Mouse (Mus musculus): ENCODE measurements around the gene Klf7. TPM values are rescaled to one million over a fixed set of nuclear protein-coding genes. Genes with fewer than 3 reads are reported as not detected.
A peak's percentile ranks its signal among the peaks of the same experiment; 100 is the strongest.

Klf7 gene
- polyA plus RNA-seq, 1 experiment from 2014 or later, result 126 TPM

DNA sequence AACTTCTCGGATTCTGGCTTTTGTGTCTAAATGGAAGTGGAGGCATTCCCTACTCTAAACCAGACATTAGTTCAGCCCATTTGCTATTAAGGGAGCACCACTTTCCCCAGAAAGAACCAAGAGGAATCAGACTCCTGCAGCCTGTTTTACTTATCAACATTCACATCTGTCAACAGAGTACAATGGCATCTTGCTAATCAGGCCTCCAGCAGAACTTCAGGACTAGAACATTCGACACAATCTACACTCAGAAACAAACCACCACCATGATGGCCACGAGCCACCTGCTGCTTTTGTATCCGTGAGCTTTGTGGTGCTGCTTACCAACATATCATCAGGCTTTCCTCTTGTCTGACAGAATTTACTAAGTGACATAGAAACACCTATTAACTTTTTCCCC, 23.3 kb downstream of the Klf7 start:
- no peak overlapping the region for H3K27ac ChIP-seq (replicated peaks)

DNA sequence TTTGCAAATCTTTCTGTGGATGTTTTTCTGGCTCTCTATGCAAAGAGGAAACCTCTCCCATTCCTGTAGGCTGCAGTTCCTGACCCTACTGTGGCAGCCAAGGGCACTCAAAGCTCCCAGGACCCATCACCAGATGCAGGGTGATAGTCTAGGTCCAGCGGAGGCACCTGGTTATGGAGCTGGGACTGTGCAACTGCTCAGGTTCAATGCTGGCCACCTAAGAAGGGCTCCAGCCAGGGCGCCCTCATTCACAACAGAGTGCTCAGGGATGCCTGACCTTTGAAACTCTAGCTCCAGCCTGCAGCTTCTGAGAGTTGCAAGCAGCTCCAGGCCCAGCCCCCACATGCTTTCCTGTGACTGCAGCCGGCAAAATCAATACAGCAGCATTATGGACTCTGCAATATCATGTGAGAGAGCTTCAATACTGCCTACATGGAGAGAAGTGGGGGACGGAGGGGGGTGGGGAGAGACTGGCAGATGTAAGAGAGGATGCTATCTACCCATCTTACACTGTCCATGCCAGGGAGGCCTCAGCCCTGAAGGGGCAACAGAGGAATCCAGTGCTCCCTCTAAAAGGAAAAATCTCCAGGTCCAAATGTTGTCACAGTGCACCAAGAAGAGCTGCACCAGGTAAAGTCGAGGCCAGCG, 24.3 kb downstream of the Klf7 start:
- no peak overlapping the region for H3K4me2 ChIP-seq (replicated peaks)
- H3K9ac ChIP-seq (replicated peaks), result no peak overlapping the region
- peak; percentile 32; the same call in 1 of the 2 replicates for ATAC-seq (replicated peaks)
- H3K27ac ChIP-seq (replicated peaks), result no peak overlapping the region
- H3K4me3 ChIP-seq, result no peak overlapping the region
- H3K4me1 ChIP-seq, result peaks cover 30% of the 10 kb centered on the region
- WGBS, result 74% methylated on average over 6 of the region's 6 CpGs
- no peaks in the 10 kb centered on the region for H3K9me3 ChIP-seq
- H3K36me3 ChIP-seq, result no peaks in the 10 kb centered on the region
- H3K27me3 ChIP-seq, result no peaks in the 10 kb centered on the region

More for the DNA sequence above, 23.3 kb downstream of the Klf7 start:
- 66% methylated on average over 4 of the region's 4 CpGs for WGBS
- Histone ChIP-seq H3K4me2 (replicated peaks) (no peak overlapping the region), H3K36me3 (no peaks in the 10 kb centered on the region), H3K4me3 (no peak overlapping the region), H3K27me3 (no peaks in the 10 kb centered on the region), H3K4me1 (peaks cover 30% of the 10 kb centered on the region), H3K9me3 (no peaks in the 10 kb centered on the region), H3K9ac (replicated peaks) (no peak overlapping the region)
- no peak for ATAC-seq (replicated peaks)

- H3K9me3 ChIP-seq, result no peaks in the 10 kb centered on the region
- peaks cover 49% of the 10 kb centered on the region for H3K4me1 ChIP-seq
- no peak overlapping the region for H3K27ac ChIP-seq (replicated peaks)
- no peak overlapping the region for H3K4me3 ChIP-seq
- H3K9ac ChIP-seq (replicated peaks), result no peak overlapping the region
- no peak for ATAC-seq (replicated peaks)
- no peak overlapping the region for H3K4me2 ChIP-seq (replicated peaks)
- H3K36me3 ChIP-seq, result no peaks in the 10 kb centered on the region
- no peaks in the 10 kb centered on the region for H3K27me3 ChIP-seq
- 94% methylated on average over 5 of the region's 5 CpGs for WGBS
Measured at GRCm38 (mm10) chr1:64093018-64093417, 29.1 kb downstream of the Klf7 start.

DNA sequence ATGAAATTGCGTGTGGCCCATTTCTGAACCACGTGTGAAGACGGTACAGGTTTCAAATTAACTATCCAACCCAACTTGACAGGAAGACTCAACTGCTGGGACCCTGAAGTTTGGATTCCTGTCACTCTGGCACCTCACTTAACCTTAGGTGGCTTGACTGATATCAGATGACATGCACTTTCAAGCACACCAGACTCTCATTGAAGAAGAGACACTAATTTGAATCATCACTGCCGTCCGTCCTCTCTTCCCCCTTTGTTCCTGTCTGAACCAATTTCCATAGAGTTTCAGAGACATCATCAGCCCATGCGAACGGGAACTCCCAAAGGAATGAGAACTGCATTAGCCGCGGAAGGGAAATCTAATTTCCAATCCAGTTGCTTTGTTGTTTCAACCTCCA, 30.5 kb downstream of the Klf7 start:
- H3K4me1 ChIP-seq, result peaks cover 50% of the 10 kb centered on the region
- no peak overlapping the region for H3K27ac ChIP-seq (replicated peaks)
- 78% methylated on average over 9 of the region's 9 CpGs for WGBS
- no peak overlapping the region for H3K4me3 ChIP-seq
- no peaks in the 10 kb centered on the region for H3K27me3 ChIP-seq
- H3K36me3 ChIP-seq, result no peaks in the 10 kb centered on the region
- no peak overlapping the region for H3K9ac ChIP-seq (replicated peaks)
- H3K4me2 ChIP-seq (replicated peaks), result no peak overlapping the region
- no peaks in the 10 kb centered on the region for H3K9me3 ChIP-seq
- ATAC-seq (replicated peaks), result no peak

GRCm38 (mm10) chr1:64090566-64090965, 31.5 kb downstream of the Klf7 start:
- no peak for ATAC-seq (replicated peaks)
- no peaks in the 10 kb centered on the region for H3K9me3 ChIP-seq
- H3K9ac ChIP-seq (replicated peaks), result no peak overlapping the region
- H3K36me3 ChIP-seq, result no peaks in the 10 kb centered on the region
- no peak overlapping the region for H3K4me3 ChIP-seq
- H3K4me1 ChIP-seq, result peaks cover 54% of the 10 kb centered on the region
- WGBS, result 67% methylated on average over 5 of the region's 5 CpGs
- no peaks in the 10 kb centered on the region for H3K27me3 ChIP-seq
- no peak overlapping the region for H3K27ac ChIP-seq (replicated peaks)
- no peak overlapping the region for H3K4me2 ChIP-seq (replicated peaks)

DNA sequence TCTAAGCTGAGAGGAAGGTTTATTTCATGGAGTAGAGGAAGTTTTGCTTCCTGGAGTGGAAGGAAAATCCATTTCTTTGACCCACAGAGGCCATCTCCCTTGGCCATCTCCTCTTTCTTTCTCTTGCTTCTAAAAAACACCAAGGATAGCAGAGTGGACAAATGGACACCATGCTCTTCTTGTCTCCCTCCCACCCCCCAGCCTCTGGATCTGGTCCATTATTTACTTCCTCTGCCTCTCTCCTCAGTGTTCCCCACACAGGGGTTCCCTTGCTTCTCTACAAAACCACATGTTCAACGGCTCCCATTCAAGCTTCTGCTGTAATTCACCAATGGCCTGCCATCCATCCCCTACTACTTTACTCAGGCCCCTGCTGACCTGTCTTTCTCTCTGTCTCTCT, 32.4 kb downstream of the Klf7 start:
- Histone ChIP-seq H3K27me3 (no peaks in the 10 kb centered on the region), H3K9me3 (no peaks in the 10 kb centered on the region), H3K4me3 (no peak overlapping the region), H3K4me1 (peaks cover 61% of the 10 kb centered on the region), H3K4me2 (replicated peaks) (no peak overlapping the region), H3K36me3 (no peaks in the 10 kb centered on the region), H3K27ac (replicated peaks) (peak overlapping the region; percentile 86), H3K9ac (replicated peaks) (no peak overlapping the region)
- WGBS, result 74% methylated on average over 1 of the region's 1 CpGs
- ATAC-seq (replicated peaks), result no peak

DNA sequence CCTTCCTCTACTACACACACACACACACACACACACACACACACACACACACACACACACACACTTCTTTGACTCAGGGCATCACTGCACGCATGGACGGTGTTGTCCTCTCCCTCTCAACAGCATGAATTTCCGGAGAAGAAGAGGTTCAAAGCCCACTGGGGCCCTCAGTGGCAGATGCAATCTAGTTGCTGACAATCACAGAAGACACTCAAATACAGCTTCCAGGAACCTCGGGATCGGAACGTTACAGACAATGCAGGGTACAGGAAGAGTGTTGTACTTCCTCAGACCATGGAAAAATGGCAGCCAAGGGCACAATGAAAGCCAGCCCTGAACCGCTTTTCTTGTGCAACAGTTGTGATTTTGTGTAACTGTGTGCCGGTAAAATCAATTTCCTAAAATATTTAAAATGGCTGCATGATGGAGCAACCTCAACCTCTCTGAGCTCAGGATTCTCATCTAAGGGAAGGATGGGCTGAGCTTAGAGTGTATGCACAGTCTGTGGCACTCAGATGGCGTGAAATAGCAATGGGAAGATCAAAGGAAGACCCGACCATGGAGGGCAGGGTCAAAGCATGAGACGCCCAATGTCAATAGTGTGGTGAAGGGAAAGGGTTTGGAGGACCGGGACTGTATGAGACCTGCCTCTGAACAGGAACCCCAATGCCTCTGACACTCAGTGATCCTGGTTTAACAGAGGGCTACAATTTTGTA, 33.3 kb downstream of the Klf7 start:
- peak overlapping the region; percentile 25 for H3K4me2 ChIP-seq (replicated peaks)

DNA sequence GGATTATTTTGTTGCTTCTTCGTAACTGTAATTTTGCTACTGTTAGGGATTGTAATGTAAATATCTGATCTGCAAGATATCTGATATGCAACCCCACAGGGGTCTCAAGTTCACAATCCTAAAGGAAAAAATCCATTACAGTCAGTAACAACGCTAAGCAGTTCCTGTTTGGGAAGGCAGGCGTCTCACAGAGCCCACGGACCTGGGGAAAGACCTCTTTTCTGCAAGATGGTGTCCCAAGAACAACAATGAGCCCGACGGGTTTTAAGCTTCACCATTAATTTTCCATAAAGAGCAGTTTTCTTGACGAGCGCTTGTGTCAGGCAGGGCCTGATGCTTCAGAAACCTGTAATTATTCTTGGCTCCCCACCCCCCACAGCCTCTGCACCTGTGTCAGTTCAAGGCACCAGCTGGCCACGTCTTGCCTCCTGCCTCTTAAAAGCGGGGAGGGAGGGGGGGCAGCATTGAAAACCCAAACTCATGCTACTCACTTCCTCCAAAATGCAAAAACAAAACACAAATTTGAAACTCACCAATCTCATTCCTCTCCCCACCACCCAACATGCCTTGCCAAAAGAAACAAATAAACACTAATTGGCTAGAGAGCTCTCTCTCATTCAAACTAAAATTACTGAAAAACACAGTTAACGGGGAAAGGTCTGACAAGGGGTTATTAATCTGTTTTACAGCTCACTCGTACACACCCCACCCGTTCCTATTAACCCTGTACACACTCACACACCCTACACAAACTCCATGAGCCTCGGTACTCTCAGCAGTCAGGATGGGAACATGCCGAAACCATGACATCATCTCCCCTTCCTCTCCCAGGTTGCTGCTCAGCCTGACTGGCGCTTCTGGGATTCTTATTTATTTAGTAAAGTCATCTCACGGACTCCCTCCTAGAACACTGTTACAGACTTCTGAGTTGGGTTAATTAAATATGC, 34.2 kb downstream of the Klf7 start:
- Histone ChIP-seq H3K4me1 (peaks cover 72% of the 10 kb centered on the region), H3K4me2 (replicated peaks) (peak overlapping the region; percentile 25), H3K4me3 (peak overlapping the region; percentile 7), H3K36me3 (no peaks in the 10 kb centered on the region), H3K27ac (replicated peaks) (peak overlapping the region; percentile 86), H3K9ac (replicated peaks) (no peak overlapping the region), H3K27me3 (no peaks in the 10 kb centered on the region), H3K9me3 (no peaks in the 10 kb centered on the region)
- WGBS, result 7% methylated on average over 17 of the region's 17 CpGs
- ATAC-seq (replicated peaks), result peak; percentile 94

More for the DNA sequence above, 33.3 kb downstream of the Klf7 start:
- H3K27me3 ChIP-seq, result no peaks in the 10 kb centered on the region
- peaks cover 70% of the 10 kb centered on the region for H3K4me1 ChIP-seq
- no peaks in the 10 kb centered on the region for H3K36me3 ChIP-seq
- peak overlapping the region; percentile 86 for H3K27ac ChIP-seq (replicated peaks)
- peak; percentile 44; the same call in 1 of the 2 replicates for ATAC-seq (replicated peaks)
- H3K9ac ChIP-seq (replicated peaks), result no peak overlapping the region
- no peaks in the 10 kb centered on the region for H3K9me3 ChIP-seq
- H3K4me3 ChIP-seq, result no peak overlapping the region
- WGBS, result 68% methylated on average over 12 of the region's 12 CpGs

DNA sequence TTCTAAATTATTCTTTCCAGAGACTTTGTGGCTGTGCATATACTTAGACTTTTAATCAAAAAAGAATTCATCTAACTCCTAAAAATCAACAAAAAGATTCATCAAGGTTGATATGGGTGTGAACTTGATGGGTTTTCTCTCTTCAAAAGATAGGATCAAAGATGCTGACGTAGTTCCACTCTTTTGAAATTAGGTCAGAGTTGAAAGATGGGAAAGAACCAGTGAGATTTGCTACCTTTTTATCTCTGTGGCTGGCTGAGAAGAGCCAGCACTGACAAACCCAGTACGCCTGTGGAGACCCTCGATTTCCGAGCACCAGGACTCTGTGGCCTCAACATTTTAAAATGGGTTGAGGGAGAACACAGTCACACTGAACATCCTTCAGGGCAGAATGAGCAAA, 36.2 kb downstream of the Klf7 start:
- WGBS, result 86% methylated on average over 4 of the region's 4 CpGs
- Histone ChIP-seq H3K27ac (replicated peaks) (no peak overlapping the region), H3K4me1 (peaks cover 77% of the 10 kb centered on the region)

GRCm38 (mm10) chr1:64085361-64085760, 36.7 kb downstream of the Klf7 start:
- Histone ChIP-seq H3K4me1 (peaks cover 78% of the 10 kb centered on the region), H3K27ac (replicated peaks) (no peak overlapping the region), H3K36me3 (no peaks in the 10 kb centered on the region), H3K27me3 (no peaks in the 10 kb centered on the region), H3K9me3 (no peaks in the 10 kb centered on the region), H3K9ac (replicated peaks) (no peak overlapping the region), H3K4me3 (no peak overlapping the region), H3K4me2 (replicated peaks) (no peak overlapping the region)
- 85% methylated on average over 4 of the region's 4 CpGs for WGBS
- ATAC-seq (replicated peaks), result no peak

More for the DNA sequence above, 36.2 kb downstream of the Klf7 start:
- no peaks in the 10 kb centered on the region for H3K36me3 ChIP-seq
- H3K9me3 ChIP-seq, result no peaks in the 10 kb centered on the region
- no peak overlapping the region for H3K4me2 ChIP-seq (replicated peaks)
- no peak overlapping the region for H3K9ac ChIP-seq (replicated peaks)
- no peaks in the 10 kb centered on the region for H3K27me3 ChIP-seq
- H3K4me3 ChIP-seq, result no peak overlapping the region
- no peak for ATAC-seq (replicated peaks)

DNA sequence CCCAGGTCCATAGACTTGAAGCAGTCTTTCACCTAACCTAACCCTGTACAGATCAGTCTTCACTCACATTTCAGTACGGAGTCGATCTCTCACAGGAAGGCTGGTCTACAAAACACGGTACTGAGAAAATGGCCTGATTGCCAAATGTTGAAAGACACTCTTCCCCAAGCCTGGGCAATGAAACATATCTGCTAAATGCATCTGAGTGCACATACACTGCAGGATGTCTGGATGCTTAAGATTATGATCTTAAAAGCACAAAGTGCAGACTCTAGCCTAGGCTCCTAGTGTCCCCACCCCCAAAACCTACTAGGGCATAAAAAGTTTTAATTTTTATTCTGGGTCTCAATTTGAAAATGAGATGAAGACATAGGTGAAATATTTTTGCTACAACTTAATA, 37.4 kb downstream of the Klf7 start:
- Histone ChIP-seq H3K4me2 (replicated peaks) (no peak overlapping the region), H3K27ac (replicated peaks) (no peak overlapping the region), H3K9ac (replicated peaks) (no peak overlapping the region), H3K36me3 (no peaks in the 10 kb centered on the region), H3K27me3 (no peaks in the 10 kb centered on the region), H3K4me3 (no peak overlapping the region), H3K4me1 (peaks cover 71% of the 10 kb centered on the region), H3K9me3 (no peaks in the 10 kb centered on the region)
- ATAC-seq (replicated peaks), result no peak
- WGBS, result 94% methylated on average over 3 of the region's 3 CpGs

GRCm38 (mm10) chr1:64081791-64082190, 40.3 kb downstream of the Klf7 start:
- no peaks in the 10 kb centered on the region for H3K27me3 ChIP-seq
- ATAC-seq (replicated peaks), result no peak
- WGBS, result 92% methylated on average over 1 of the region's 1 CpGs
- H3K4me3 ChIP-seq, result no peak overlapping the region
- H3K27ac ChIP-seq (replicated peaks), result no peak overlapping the region
- H3K9ac ChIP-seq (replicated peaks), result no peak overlapping the region
- H3K36me3 ChIP-seq, result peaks cover 11% of the 10 kb centered on the region
- H3K9me3 ChIP-seq, result no peaks in the 10 kb centered on the region
- H3K4me2 ChIP-seq (replicated peaks), result no peak overlapping the region
- peaks cover 61% of the 10 kb centered on the region for H3K4me1 ChIP-seq
